Mouse (Mus musculus) myocyte (in vitro differentiated cells): Measurements from ENCODE around the gene Sema5a. TPM values are rescaled to one million over a fixed set of nuclear protein-coding genes. Genes with fewer than 3 reads are reported as not detected.

Experiments
- H3K27me3 ChIP-seq: one replicate; pipeline ENCODE4 v1.6.1; 2011; ENCODE audit not compliant: control insufficient read depth, insufficient read depth, insufficient read length
- H3K36me3 ChIP-seq: one replicate; pipeline ENCODE4 v1.6.1; 2011; ENCODE audit not compliant: control insufficient read depth, insufficient read depth
- H3K4me2 ChIP-seq: one replicate; pipeline ENCODE4 v1.6.1; 2011; ENCODE audit warnings: low read depth, control low read depth
- H3K4me3 ChIP-seq: one replicate; pipeline ENCODE4 v1.5.1; 2011; ENCODE audit warnings: mild to moderate bottlenecking, control low read depth, moderate library complexity
- H3K79me2 ChIP-seq: one replicate; pipeline ENCODE4 v1.6.1; 2011; ENCODE audit not compliant: control insufficient read depth, insufficient read depth
- H3ac ChIP-seq: one replicate; pipeline ENCODE4 v1.6.1; 2011; ENCODE audit not compliant: control insufficient read depth, insufficient read length
- CEBPB ChIP-seq: IDR thresholded peaks from 2 replicates; pipeline ENCODE4 v1.6.1; 2011; ENCODE audit warnings: mild to moderate bottlenecking, moderate library complexity; ENCODE audit not compliant: poor library complexity, insufficient read depth, severe bottlenecking
- E2F4 ChIP-seq: IDR thresholded peaks from one replicate; pipeline ENCODE4 v1.6.1; 2011; ENCODE audit warnings: mild to moderate bottlenecking, control low read depth, moderate library complexity; ENCODE audit not compliant: insufficient read depth
- MAX ChIP-seq: IDR thresholded peaks from one replicate; pipeline ENCODE4 v1.6.1; 2011; ENCODE audit warnings: low read depth, mild to moderate bottlenecking, control low read depth
- MYOD1 ChIP-seq, 3 experiments: IDR thresholded peaks; one replicate each; pipeline ENCODE4 v1.6.1; 2011; ENCODE audit warnings: control low read depth in 2 of 3, low read depth in 2 of 3, mild to moderate bottlenecking in 2 of 3, moderate library complexity in 1 of 3; ENCODE audit not compliant: insufficient read length in 2 of 3, control insufficient read depth in 1 of 3
- MYOG ChIP-seq, 3 experiments: IDR thresholded peaks; one replicate each; pipeline ENCODE4 v1.6.1; 2011; ENCODE audit warnings: control low read depth in 2 of 3, low read depth in 2 of 3, mild to moderate bottlenecking in 2 of 3; ENCODE audit not compliant: insufficient read length in 2 of 3, control insufficient read depth in 1 of 3, insufficient read depth in 1 of 3
- POLR2A ChIP-seq: IDR thresholded peaks from one replicate; pipeline ENCODE4 v1.6.1; 2011; ENCODE audit warnings: low read depth, mild to moderate bottlenecking, control low read depth, moderate library complexity; ENCODE audit not compliant: insufficient read length
- POLR2AphosphoS2 ChIP-seq: IDR thresholded peaks from one replicate; pipeline ENCODE4 v1.6.1; 2011; ENCODE audit warnings: low read depth, control low read depth; ENCODE audit not compliant: insufficient read length
- REST ChIP-seq: IDR thresholded peaks from one replicate; pipeline ENCODE4 v1.6.1; 2011; ENCODE audit warnings: mild to moderate bottlenecking, control low read depth, moderate library complexity; ENCODE audit not compliant: insufficient read depth, insufficient read length
- SRF ChIP-seq: IDR thresholded peaks from one replicate; pipeline ENCODE4 v1.6.1; 2011; ENCODE audit warnings: low read depth; ENCODE audit not compliant: control insufficient read depth, insufficient read length
- TCF12 ChIP-seq: IDR thresholded peaks from one replicate; pipeline ENCODE4 v1.6.1; 2011; ENCODE audit warnings: mild to moderate bottlenecking, control low read depth; ENCODE audit not compliant: poor library complexity, insufficient read depth, severe bottlenecking
- TCF3 ChIP-seq: IDR thresholded peaks from one replicate; pipeline ENCODE4 v1.6.1; 2011; ENCODE audit warnings: low read depth, control low read depth; ENCODE audit not compliant: insufficient read length
- USF1 ChIP-seq: IDR thresholded peaks from one replicate; pipeline ENCODE4 v1.6.1; 2011; ENCODE audit warnings: low read depth, mild to moderate bottlenecking, control low read depth, moderate library complexity
- polyA plus RNA-seq: library from polyadenylated mRNA; unstranded; fragments of >200 nt; fragmentation: generic; extraction: Trizol; gene quantifications from one replicate; pipeline ENCODE4 v1.2.1, GENCODE M21; 2012; ENCODE audit warnings: missing spikeins

Sema5a gene
- polyA plus RNA-seq, 1 experiment, result 7.1 TPM

DNA sequence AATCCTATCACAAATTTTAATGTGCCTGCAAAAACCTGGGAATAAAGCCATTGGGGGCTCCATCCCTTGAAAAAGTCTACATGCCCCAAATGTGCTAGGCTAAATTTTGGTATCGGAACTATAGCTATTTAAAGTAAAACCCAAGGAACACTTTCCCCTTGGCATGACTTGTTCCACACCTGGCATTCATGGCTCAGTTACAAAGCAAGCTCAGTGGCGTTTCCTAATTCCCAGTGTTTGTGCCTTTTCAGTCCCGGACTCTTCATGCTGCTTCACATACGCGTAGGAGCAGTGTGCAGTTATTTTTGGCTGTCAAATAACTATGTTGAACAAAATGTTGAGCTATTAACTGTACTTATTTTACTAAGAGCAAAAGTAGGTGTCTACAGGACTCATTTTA, 104.7 kb downstream of the Sema5a start:
- no peaks in the 10 kb centered on the region for H3K36me3 ChIP-seq
- no peak overlapping the region for H3K4me3 ChIP-seq
- TF ChIP-seq E2F4 (no peak), MYOG (IDR thresholded peaks at IDR 0.05; ENCODE audit: control insufficient read depth in 1 of 3, insufficient read depth in 1 of 3, insufficient read length in 2 of 3, low read depth in 2 of 3) (no peak), USF1 (no peak), CEBPB (no peak), MYOD1 (IDR thresholded peaks at IDR 0.05; ENCODE audit: control insufficient read depth in 1 of 3, insufficient read length in 2 of 3, low read depth in 2 of 3) (no peak), REST (no peak), POLR2A (no peak), MAX (no peak), POLR2AphosphoS2 (no peak), TCF3 (no peak), TCF12 (no peak), SRF (no peak)
- H3K4me2 ChIP-seq, result no peak overlapping the region
- no peaks in the 10 kb centered on the region for H3K27me3 ChIP-seq
- no peaks in the 10 kb centered on the region for H3K79me2 ChIP-seq
- H3ac ChIP-seq, result no peak overlapping the region

DNA sequence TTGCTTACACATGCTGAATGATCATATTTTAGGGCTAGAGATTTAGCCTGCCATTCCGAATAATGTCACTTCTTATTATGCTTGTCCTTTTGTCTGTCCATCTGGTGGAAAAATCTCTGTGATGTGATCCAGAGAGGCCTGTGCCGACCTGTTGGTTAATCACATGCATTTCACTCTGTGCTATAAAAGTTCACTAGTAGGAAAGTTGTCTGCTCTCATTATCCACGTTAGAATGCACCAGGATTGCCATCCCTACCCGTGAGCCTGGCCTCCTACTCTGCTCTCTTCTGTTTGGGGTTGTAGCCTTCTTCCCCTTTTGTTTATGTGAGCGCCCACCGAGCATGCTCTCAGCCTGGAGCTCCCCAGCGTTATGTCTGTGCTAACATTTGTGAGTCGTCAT, 108.4 kb downstream of the Sema5a start:
- TF ChIP-seq SRF, result no peak
- H3K27me3 ChIP-seq, result no peaks in the 10 kb centered on the region
- H3ac ChIP-seq, result no peak overlapping the region
- H3K4me3 ChIP-seq, result no peak overlapping the region
- no peaks in the 10 kb centered on the region for H3K36me3 ChIP-seq
- no peak overlapping the region for H3K4me2 ChIP-seq
- H3K79me2 ChIP-seq, result no peaks in the 10 kb centered on the region

DNA sequence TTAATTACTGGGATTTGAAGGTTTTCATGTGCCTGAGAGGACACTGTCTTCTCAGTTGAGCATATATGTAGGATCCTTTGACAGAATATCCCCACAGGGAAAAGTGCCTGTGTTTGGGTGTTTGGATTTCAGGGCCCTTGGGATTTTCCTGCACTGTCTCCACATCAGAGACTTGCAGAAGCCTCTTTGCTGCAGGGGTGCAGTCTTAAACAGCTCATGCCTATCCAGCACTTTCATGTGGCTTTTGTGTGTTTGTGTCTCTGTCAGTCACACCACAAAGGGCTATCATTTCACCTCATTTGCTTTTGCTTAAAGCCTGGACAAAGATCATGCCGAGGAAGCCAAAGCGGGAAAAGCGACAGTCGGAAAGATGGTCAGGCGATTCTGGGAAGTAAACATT, 108.9 kb downstream of the Sema5a start:
- no peak overlapping the region for H3K4me3 ChIP-seq
- no peaks in the 10 kb centered on the region for H3K36me3 ChIP-seq
- H3K79me2 ChIP-seq, result no peaks in the 10 kb centered on the region
- H3ac ChIP-seq, result no peak overlapping the region
- H3K4me2 ChIP-seq, result no peak overlapping the region
- H3K27me3 ChIP-seq, result no peaks in the 10 kb centered on the region
- TF ChIP-seq TCF3, result no peak
- no peak for TF ChIP-seq SRF
- no peak for TF ChIP-seq TCF12
- TF ChIP-seq POLR2A, result no peak
- no peak for TF ChIP-seq E2F4
- no peak for TF ChIP-seq POLR2AphosphoS2
- no peak for TF ChIP-seq USF1
- no peak for TF ChIP-seq CEBPB
- TF ChIP-seq MYOG (IDR thresholded peaks at IDR 0.05; ENCODE audit: control insufficient read depth in 1 of 3, insufficient read depth in 1 of 3, insufficient read length in 2 of 3, low read depth in 2 of 3), result no peak

DNA sequence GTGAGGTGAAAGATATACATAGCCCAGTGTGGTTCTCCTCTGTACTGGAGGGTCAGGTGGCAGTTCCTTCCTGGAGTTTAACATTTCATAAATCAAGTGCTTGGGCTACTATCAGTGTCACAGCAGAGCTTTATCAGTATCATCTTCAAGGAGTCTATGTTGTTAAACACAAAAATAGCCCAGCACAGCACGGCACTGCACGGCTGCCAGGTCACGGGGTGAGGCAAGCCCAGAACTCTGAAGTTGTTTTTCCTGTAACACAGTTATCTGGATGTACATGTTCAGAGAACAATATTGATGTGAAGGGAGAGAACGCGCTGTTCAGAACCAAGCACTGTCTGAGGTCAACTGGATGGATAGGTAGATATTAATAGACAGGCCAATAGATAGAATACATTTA, 112.2 kb downstream of the Sema5a start:
- TF ChIP-seq E2F4 (no peak), MYOG (IDR thresholded peaks at IDR 0.05; ENCODE audit: control insufficient read depth in 1 of 3, insufficient read depth in 1 of 3, insufficient read length in 2 of 3, low read depth in 2 of 3) (peak in 1 of 3 experiments; percentile 5)
- H3K4me2 ChIP-seq, result no peak overlapping the region
- no peak overlapping the region for H3ac ChIP-seq
- H3K27me3 ChIP-seq, result no peaks in the 10 kb centered on the region
- no peaks in the 10 kb centered on the region for H3K36me3 ChIP-seq
- H3K79me2 ChIP-seq, result no peaks in the 10 kb centered on the region
- H3K4me3 ChIP-seq, result no peak overlapping the region

DNA sequence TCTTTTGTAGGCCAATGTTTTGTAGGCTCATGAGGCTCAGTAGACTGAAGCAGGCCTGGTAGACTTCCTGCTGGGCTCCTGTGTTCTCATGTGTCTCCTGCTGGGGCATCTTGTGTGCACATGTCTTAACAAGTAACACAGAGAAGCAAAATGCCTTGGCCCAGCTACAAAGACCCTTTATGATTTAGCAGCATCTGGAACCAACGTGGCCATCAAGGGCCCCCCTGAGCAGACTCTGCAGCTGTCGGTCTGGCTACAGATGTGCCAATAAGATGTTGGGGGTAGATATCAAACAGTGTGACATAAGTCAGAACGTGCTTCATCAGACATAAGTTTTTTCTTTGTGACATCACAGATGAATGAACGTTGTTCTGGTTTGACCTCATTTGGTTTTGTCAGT, 123.2 kb downstream of the Sema5a start:
- no peak overlapping the region for H3K4me3 ChIP-seq
- TF ChIP-seq POLR2AphosphoS2 (no peak), E2F4 (no peak), MYOD1 (IDR thresholded peaks at IDR 0.05; ENCODE audit: control insufficient read depth in 1 of 3, insufficient read length in 2 of 3, low read depth in 2 of 3) (no peak)

DNA sequence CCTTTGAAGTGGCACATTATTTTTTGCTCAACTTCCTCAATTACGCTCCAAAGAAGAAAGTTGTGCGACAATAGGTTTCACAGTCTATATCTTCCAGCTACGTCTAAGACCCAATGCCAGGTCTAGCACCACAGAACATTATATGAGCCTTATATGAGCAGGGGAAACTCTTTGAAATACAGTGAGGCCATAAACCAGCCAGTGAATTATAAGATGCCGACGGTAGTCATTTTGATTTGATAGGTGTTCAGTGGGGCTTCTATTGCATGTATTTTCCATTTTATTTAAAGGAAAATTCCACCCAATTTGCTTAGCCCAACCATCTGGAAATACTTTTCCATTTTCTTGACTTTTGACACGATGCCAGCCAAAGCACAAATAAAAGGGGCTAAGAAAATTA, 126.3 kb downstream of the Sema5a start:
- H3K27me3 ChIP-seq, result no peaks in the 10 kb centered on the region
- no peak overlapping the region for H3ac ChIP-seq
- H3K4me2 ChIP-seq, result no peak overlapping the region
- no peaks in the 10 kb centered on the region for H3K79me2 ChIP-seq
- TF ChIP-seq POLR2A, result no peak
- no peak for TF ChIP-seq MYOG (IDR thresholded peaks at IDR 0.05; ENCODE audit: control insufficient read depth in 1 of 3, insufficient read depth in 1 of 3, insufficient read length in 2 of 3, low read depth in 2 of 3)
- no peak for TF ChIP-seq USF1
- no peak for TF ChIP-seq TCF12
- no peak for TF ChIP-seq MAX
- no peak for TF ChIP-seq MYOD1 (IDR thresholded peaks at IDR 0.05; ENCODE audit: control insufficient read depth in 1 of 3, insufficient read length in 2 of 3, low read depth in 2 of 3)
- no peak for TF ChIP-seq TCF3
- TF ChIP-seq CEBPB, result no peak
- no peak for TF ChIP-seq SRF
- no peak for TF ChIP-seq E2F4
- no peak for TF ChIP-seq REST
- TF ChIP-seq POLR2AphosphoS2, result no peak
- no peak overlapping the region for H3K4me3 ChIP-seq
- no peaks in the 10 kb centered on the region for H3K36me3 ChIP-seq

More for the DNA sequence above, 123.2 kb downstream of the Sema5a start:
- Histone ChIP-seq H3ac (no peak overlapping the region), H3K4me2 (no peak overlapping the region), H3K36me3 (no peaks in the 10 kb centered on the region), H3K79me2 (no peaks in the 10 kb centered on the region), H3K27me3 (no peaks in the 10 kb centered on the region)
